Mouse (Mus musculus) liver, embryonic 14.5 days (tissue): ENCODE results near the gene Mboat2. TPM values are rescaled to one million over a fixed set of nuclear protein-coding genes. Genes with fewer than 3 reads are reported as not detected.

Source experiments
- ATAC-seq: fragments of 200-750 bp; cut with Nextera tagmentation; 2 replicates; pipeline ENCODE4 v1.8.0; 2017; ENCODE audit warnings: moderate number of reproducible peaks, mild to moderate bottlenecking, moderate library complexity; ENCODE audit not compliant: insufficient read depth
- DNase-seq, 3 experiments: peaks; one replicate each; pipeline ENCODE4 v3.0.0-alpha.2; 2012 to 2013; ENCODE audit warnings: low read depth in 3 of 3, low spot score in 3 of 3
- H3K27ac ChIP-seq: fragments of 300-500 bp; sonication (generic); 2 replicates; pipeline ENCODE4 v1.5.1; 2014; ENCODE audit warnings: moderate library complexity, mild to moderate bottlenecking, control low read depth, inconsistent platforms
- H3K27me3 ChIP-seq: fragments of 300-500 bp; sonication (generic); 2 replicates; pipeline ENCODE4 v1.6.1; 2014; ENCODE audit warnings: mild to moderate bottlenecking, low read length, moderate library complexity; ENCODE audit not compliant: control insufficient read depth, insufficient read depth
- H3K36me3 ChIP-seq: fragments of 300-500 bp; sonication (generic); replicated peaks from 2 replicates; pipeline ENCODE4 v1.6.1; 2014; ENCODE audit warnings: low read depth; ENCODE audit not compliant: control insufficient read depth, insufficient read depth
- H3K4me1 ChIP-seq, 2 experiments: fragments of 200-500 bp in 1 of 2; fragments of 300-500 bp in 1 of 2; sonication (generic) in 1 of 2; replicated peaks; 2 replicates each; pipeline ENCODE4 v1.6.1; 2012 to 2014; ENCODE audit warnings: antibody characterized with exemption in 1 of 2, inconsistent platforms in 1 of 2, low read length in 1 of 2; ENCODE audit not compliant: control insufficient read depth in 2 of 2, insufficient read depth in 2 of 2
- H3K4me2 ChIP-seq: fragments of 300-500 bp; sonication (generic); 2 replicates; pipeline ENCODE4 v1.6.1; 2014; ENCODE audit warnings: low read depth, mild to moderate bottlenecking, control low read depth, moderate library complexity
- H3K4me3 ChIP-seq, 2 experiments: fragments of 200-500 bp in 1 of 2; fragments of 300-500 bp in 1 of 2; sonication (generic) in 1 of 2; 2 replicates each; pipeline ENCODE4 v1.5.1; 2012 to 2014; ENCODE audit warnings: low read depth in 2 of 2, low read length in 2 of 2, mild to moderate bottlenecking in 2 of 2, control low read depth in 1 of 2, inconsistent platforms in 1 of 2, moderate library complexity in 1 of 2; ENCODE audit not compliant: insufficient read depth in 1 of 2
- H3K9ac ChIP-seq: fragments of 300-500 bp; sonication (generic); replicated peaks from 2 replicates; pipeline ENCODE4 v1.6.1; 2014; ENCODE audit warnings: mild to moderate bottlenecking, control low read depth, moderate library complexity
- H3K9me3 ChIP-seq: fragments of 300-500 bp; sonication (generic); 2 replicates; pipeline ENCODE4 v1.6.1; 2016; ENCODE audit warnings: low read length, mixed read lengths; ENCODE audit not compliant: control insufficient read depth
- CTCF ChIP-seq: IDR thresholded peaks from 2 replicates; pipeline ENCODE4 v1.5.1; 2016; ENCODE audit warnings: antibody characterized with exemption, low read depth, control low read depth
- EP300 ChIP-seq: IDR thresholded peaks from 2 replicates; pipeline ENCODE4 v1.6.1; 2016; ENCODE audit warnings: antibody characterized with exemption, low read depth
- WGBS: fragments of 180-500 bp; shearing (Covaris S2); extraction: QIAGEN DNeasy Blood & Tissue Kit; methylation state at CpG from one replicate; pipeline ENCODE4 v1.1.7; 2014; ENCODE audit not compliant: insufficient replicate concordance; 5-methylcytosine and 5-hydroxymethylcytosine counted together
- polyA plus RNA-seq, 2 experiments: library from polyadenylated mRNA; depleted of rRNA in 1 of 2; stranded (reverse) in 1 of 2; unstranded in 1 of 2; fragments of >200 nt; fragmentation: Nextera tagmentation in 1 of 2; extraction: Ambion mirVana in 1 of 2; gene quantifications; 2 replicates each; pipeline versions ENCODE4 v1.2.1 to v1.2.3; 2012 to 2014

Gene Mboat2
- polyA plus RNA-seq, 2 experiments, result 1.3 to 3.6 TPM

GRCm38 (mm10) chr12:24831153-24831963, 679 bp downstream of the Mboat2 start:
- H3K27ac ChIP-seq, result no peak overlapping the region
- H3K4me2 ChIP-seq, result peak overlapping the region; percentile 86
- DNase-seq (peak; percentile 40 to 54 (median 49)), ATAC-seq (peak; percentile 89)
- H3K9ac ChIP-seq, result peak overlapping the region; percentile 69
- peaks cover 3 to 6% of the 10 kb centered on the region in 2 experiments; a peak in 3 of 4 replicates for H3K4me1 ChIP-seq
- H3K36me3 ChIP-seq, result no peaks in the 10 kb centered on the region
- peaks cover 12% of the 10 kb centered on the region for H3K27me3 ChIP-seq
- WGBS, result under 1% methylated on average over 93 of the region's 95 CpGs
- TF ChIP-seq CTCF, result peak; percentile 28; the same call in 1 of the 2 replicates
- no peak for TF ChIP-seq EP300
- H3K4me3 ChIP-seq, result peak overlapping the region; percentile 61 to 65
- H3K9me3 ChIP-seq, result no peaks in the 10 kb centered on the region

- Histone ChIP-seq H3K9ac (peak overlapping the region; percentile 69), H3K4me1 (peaks cover 3 to 10% of the 10 kb centered on the region in 2 experiments; a peak in 3 of 4 replicates), H3K36me3 (no peaks in the 10 kb centered on the region), H3K9me3 (no peaks in the 10 kb centered on the region), H3K27me3 (peaks cover 12% of the 10 kb centered on the region), H3K4me3 (peak overlapping the region; percentile 61 to 65), H3K27ac (no peak overlapping the region), H3K4me2 (peak overlapping the region; percentile 86)
- TF ChIP-seq EP300, result no peak
- TF ChIP-seq CTCF, result no peak
- DNase-seq, result no peak
- no peak; the same call in 1 of the 2 replicates for ATAC-seq
- under 1% methylated on average over 32 of the region's 32 CpGs for WGBS
Measured at GRCm38 (mm10) chr12:24831964-24832427, 1.3 kb downstream of the Mboat2 start.

GRCm38 (mm10) chr12:24832438-24832837, 1.8 kb downstream of the Mboat2 start:
- H3K4me2 ChIP-seq, result peak overlapping the region; percentile 86
- no peaks in the 10 kb centered on the region for H3K9me3 ChIP-seq
- H3K4me3 ChIP-seq, result peak overlapping the region; percentile 61 to 65
- ATAC-seq (no peak), DNase-seq (no peak)
- no peak overlapping the region for H3K27ac ChIP-seq
- peak overlapping the region; percentile 69; the same call in 1 of the 2 replicates for H3K9ac ChIP-seq
- 41% methylated on average over 2 of the region's 2 CpGs for WGBS
- no peaks in the 10 kb centered on the region for H3K36me3 ChIP-seq
- peaks cover 12% of the 10 kb centered on the region for H3K27me3 ChIP-seq
- peaks cover 3 to 12% of the 10 kb centered on the region in 2 experiments; a peak in 3 of 4 replicates for H3K4me1 ChIP-seq
- TF ChIP-seq CTCF, result no peak
- TF ChIP-seq EP300, result no peak

- Histone ChIP-seq H3K9ac (no peak overlapping the region), H3K36me3 (no peaks in the 10 kb centered on the region), H3K4me1 (peaks cover 0 to 6% of the 10 kb centered on the region in 2 experiments; a peak in 3 of 4 replicates), H3K9me3 (no peaks in the 10 kb centered on the region), H3K27me3 (no peaks in the 10 kb centered on the region; the same call in 1 of the 2 replicates), H3K4me3 (no peak overlapping the region), H3K27ac (no peak overlapping the region), H3K4me2 (no peak overlapping the region)
- WGBS, result 71% methylated on average over 2 of the region's 2 CpGs
- no peak for DNase-seq
- TF ChIP-seq CTCF (no peak), EP300 (no peak)
- no peak for ATAC-seq
Measured at GRCm38 (mm10) chr12:24837947-24838346, 7.3 kb downstream of the Mboat2 start.

- DNase-seq (no peak), ATAC-seq (no peak)
- Histone ChIP-seq H3K9me3 (no peaks in the 10 kb centered on the region), H3K4me3 (no peak overlapping the region), H3K9ac (no peak overlapping the region), H3K4me2 (no peak overlapping the region), H3K4me1 (peaks cover 0 to 15% of the 10 kb centered on the region in 2 experiments; a peak in 3 of 4 replicates), H3K27me3 (no peaks in the 10 kb centered on the region), H3K27ac (no peak overlapping the region), H3K36me3 (no peaks in the 10 kb centered on the region)
- WGBS, result 70% methylated on average over 9 of the region's 9 CpGs
- TF ChIP-seq EP300 (no peak), CTCF (peak; percentile 52)
Measured at GRCm38 (mm10) chr12:24841115-24841879, 10.6 kb downstream of the Mboat2 start.
